Mouse (Mus musculus) G1E (cell line): Measurements from ENCODE around the gene Myo5a.

Experiments used
- CTCF ChIP-seq: IDR thresholded peaks from 2 replicates; pipeline ENCODE4 v1.5.1; 2012; ENCODE audit warnings: low read depth, low read length, inconsistent platforms, mixed read lengths
- GATA1 ChIP-seq: IDR thresholded peaks from 2 replicates; pipeline ENCODE4 v1.6.1; 2012; ENCODE audit warnings: borderline replicate concordance, low read length, inconsistent platforms, mixed read lengths
- GATA2 ChIP-seq: IDR thresholded peaks from 2 replicates; pipeline ENCODE4 v1.6.1; 2012; ENCODE audit warnings: low read depth, low read length, inconsistent platforms, borderline replicate concordance
- POLR2AphosphoS5 ChIP-seq: IDR thresholded peaks from 2 replicates; pipeline ENCODE4 v1.6.1; 2012; ENCODE audit warnings: low read depth, low read length, inconsistent platforms; ENCODE audit not compliant: insufficient replicate concordance
- TAL1 ChIP-seq: conservative IDR thresholded peaks from 2 replicates; pipeline ENCODE4 v1.6.1; 2012; ENCODE audit warnings: low read depth, low read length, inconsistent platforms, mixed read lengths

- TF ChIP-seq CTCF (no peak), GATA1 (no peak), TAL1 (no peak), GATA2 (no peak), POLR2AphosphoS5 (no peak)
Observed at GRCm38 (mm10) chr9:75160525-75160924, 89.7 kb downstream of the Myo5a start.
